In genomic region chr16:97995849-97996615, GRCm38 (mm10) we compare ENCODE assay signal across 8 mouse cellular contexts. TPM values are rescaled to one million over a fixed set of nuclear protein-coding genes. Genes with fewer than 3 reads are reported as not detected.
A peak's percentile ranks its signal among the peaks of the same experiment; 100 is the strongest.
DNase-seq lines count a peak whose midpoint lies in the region; ATAC-seq and TF ChIP-seq lines count a peak whose summit lies in the region.

No protein-coding gene starts in this region.

- no peaks in the 10 kb centered on the region for H3K36me3 ChIP-seq in neural tube, embryonic 11.5 days (ENCODE audit: control insufficient read depth, insufficient read depth, low read length)
- H3K36me3 ChIP-seq in limb, embryonic 10.5 days: peaks cover 17% of the 10 kb centered on the region
- 0 out of 2 replicates have a peak, but pooled peaks cover 2% of the 10 kb centered on the region for H3K36me3 ChIP-seq in midbrain, embryonic 16.5 days (ENCODE audit: control insufficient read depth, insufficient read depth, low read length)

- H3K27ac ChIP-seq in neural tube, embryonic 11.5 days (ENCODE audit: low read depth, low read length): no peak overlapping the region
- no peak overlapping the region for H3K27ac ChIP-seq in cortical plate, adult 2 months (ENCODE audit: insufficient read depth, low read length)
- peak overlapping the region; percentile 79; the same call in 1 of the 2 replicates for H3K27ac ChIP-seq in limb, embryonic 10.5 days
- no peak overlapping the region for H3K27ac ChIP-seq in midbrain, embryonic 16.5 days (ENCODE audit: low read length)

- 0 out of 2 replicates have a peak overlapping the region, but pooled peaks have one; percentile 56 for H3K4me3 ChIP-seq in neural tube, embryonic 11.5 days (ENCODE audit: low read depth, low read length)
- peak overlapping the region; percentile 63; the same call in 1 of the 2 replicates for H3K4me3 ChIP-seq in cortical plate, adult 2 months (ENCODE audit: insufficient read depth, low read length)
- H3K4me3 ChIP-seq in limb, embryonic 10.5 days: peak overlapping the region; percentile 61
- peak overlapping the region; percentile 43 for H3K4me3 ChIP-seq in midbrain, embryonic 16.5 days (ENCODE audit: low read depth, low read length)

- H3K4me1 ChIP-seq in neural tube, embryonic 11.5 days (ENCODE audit: control insufficient read depth, insufficient read depth, low read length): peaks cover 4% of the 10 kb centered on the region
- H3K4me1 ChIP-seq in cortical plate, adult 2 months (ENCODE audit: control insufficient read depth, insufficient read depth, low read length): no peaks in the 10 kb centered on the region; the same call in 1 of the 2 replicates
- peaks cover 13% of the 10 kb centered on the region; the same call in 1 of the 2 replicates for H3K4me1 ChIP-seq in limb, embryonic 10.5 days
- H3K4me1 ChIP-seq in midbrain, embryonic 16.5 days (ENCODE audit: control insufficient read depth, insufficient read depth, low read length): peaks cover 13% of the 10 kb centered on the region

- intact Hi-C loops in heart, postnatal 10 days (cut with DNase I): loop anchor here (5.0 kb wide), 2 partner anchors 34 to 86 kb away; partner anchors contain the start of genes A630089N07Rik, C2cd2 and Zbtb21

- H3K27me3 ChIP-seq in neural tube, embryonic 11.5 days (ENCODE audit: control insufficient read depth, insufficient read depth, low read length): no peaks in the 10 kb centered on the region
- H3K27me3 ChIP-seq in limb, embryonic 10.5 days (ENCODE audit: low read depth, poor library complexity, severe bottlenecking): no peaks in the 10 kb centered on the region
- no peaks in the 10 kb centered on the region for H3K27me3 ChIP-seq in midbrain, embryonic 16.5 days (ENCODE audit: control insufficient read depth, insufficient read depth, low read depth, low read length)

- WGBS in neural tube, embryonic 11.5 days: 15% methylated on average over 1 of the region's 1 CpGs
- 29% methylated on average over 1 of the region's 1 CpGs for WGBS in limb, embryonic 10.5 days
- 17% methylated on average over 1 of the region's 1 CpGs for WGBS in midbrain, embryonic 16.5 days

- ATAC-seq in neural tube, embryonic 11.5 days (ENCODE audit: insufficient read depth, low FRiP score, low TSS enrichment): no peak
- ATAC-seq in midbrain, embryonic 16.5 days: no peak

- TF ChIP-seq CTCF in cortical plate, adult 2 months (IDR thresholded peaks at IDR 0.05; ENCODE audit: extremely low read depth, insufficient read depth, low read length): no peak

- TF ChIP-seq POLR2A in cortical plate, adult 2 months (IDR thresholded peaks at IDR 0.05; ENCODE audit: extremely low read depth, insufficient read depth, low read length): no peak

- H3K4me2 ChIP-seq in neural tube, embryonic 11.5 days (ENCODE audit: low read depth): peak overlapping the region; percentile 63
- H3K4me2 ChIP-seq in midbrain, embryonic 16.5 days (ENCODE audit: low read length): peak overlapping the region; percentile 66

- H3K9me3 ChIP-seq in neural tube, embryonic 11.5 days (ENCODE audit: control insufficient read depth, low read length): no peaks in the 10 kb centered on the region
- no peaks in the 10 kb centered on the region for H3K9me3 ChIP-seq in limb, embryonic 10.5 days (replicated peaks)
- H3K9me3 ChIP-seq in midbrain, embryonic 16.5 days (replicated peaks; ENCODE audit: control insufficient read depth, low read length, poor library complexity, severe bottlenecking): no peaks in the 10 kb centered on the region; the same call in 1 of the 2 replicates

- DNase-seq in neural tube, embryonic 11.5 days (ENCODE audit: low spot score): no peak
- no peak for DNase-seq in neural tube, embryonic 10.5 days (ENCODE audit: extremely low spot score, low spot score)
- DNase-seq in heart, postnatal 10 days: peak; percentile 76 to 78
- no peak for DNase-seq in limb, embryonic 10.5 days (ENCODE audit: low spot score)
- no peak for DNase-seq in thymus, postnatal 36 days
- no peak for DNase-seq in embryo, embryonic 10 days (ENCODE audit: low spot score)

- H3K9ac ChIP-seq in neural tube, embryonic 11.5 days (ENCODE audit: low read length): no peak overlapping the region
- no peak overlapping the region; the same call in 1 of the 2 replicates for H3K9ac ChIP-seq in midbrain, embryonic 16.5 days (ENCODE audit: low read depth, low read length)

RNA-seq across cellular contexts. Expression of gene B230307C23Rik, which starts 1.1 kb away (rescaled TPM):
- polyA plus RNA-seq in neural tube, embryonic 11.5 days (2014; fragmentation: Nextera tagmentation; extraction: Ambion mirVana): 17.5 and 24.2 TPM in 2 replicates
- 20.5 and 22.8 TPM in 2 replicates for polyA plus RNA-seq in cortical plate, adult 2 months (2012; rRNA removed)
- total RNA-seq in heart, postnatal 10 days (2021): 1 to 10 TPM; 7.9 to 9.0 TPM
- 20.0 and 23.3 TPM in 2 replicates for polyA plus RNA-seq in limb, embryonic 10.5 days (2016; fragmentation: Nextera tagmentation; extraction: Ambion mirVana)
- 17.9 and 18.6 TPM in 2 replicates for polyA plus RNA-seq in midbrain, embryonic 16.5 days (2015; fragmentation: Nextera tagmentation; extraction: Ambion mirVana)

RNA-seq across cellular contexts. Expression of gene Zbtb21, which starts 33.6 kb away (rescaled TPM):
- polyA plus RNA-seq in neural tube, embryonic 11.5 days (2014; fragmentation: Nextera tagmentation; extraction: Ambion mirVana): 14.2 and 15.7 TPM in 2 replicates
- 17.3 and 18.3 TPM in 2 replicates for polyA plus RNA-seq in cortical plate, adult 2 months (2012; rRNA removed)
- 10 to 100 TPM; 12.2 to 12.4 TPM for total RNA-seq in heart, postnatal 10 days (2021)
- 14.4 TPM in 2 replicates for polyA plus RNA-seq in limb, embryonic 10.5 days (2016; fragmentation: Nextera tagmentation; extraction: Ambion mirVana)
- polyA plus RNA-seq in midbrain, embryonic 16.5 days (2015; fragmentation: Nextera tagmentation; extraction: Ambion mirVana): 11.9 and 12.8 TPM in 2 replicates

RNA-seq across cellular contexts. Expression of gene C2cd2, which starts 33.6 kb away (rescaled TPM):
- 18.9 and 19.2 TPM in 2 replicates for polyA plus RNA-seq in neural tube, embryonic 11.5 days (2014; fragmentation: Nextera tagmentation; extraction: Ambion mirVana)
- 10.0 and 10.4 TPM in 2 replicates for polyA plus RNA-seq in cortical plate, adult 2 months (2012; rRNA removed)
- 10 to 100 TPM; 23.4 to 26.6 TPM for total RNA-seq in heart, postnatal 10 days (2021)
- polyA plus RNA-seq in limb, embryonic 10.5 days (2016; fragmentation: Nextera tagmentation; extraction: Ambion mirVana): 12.3 and 14.8 TPM in 2 replicates
- polyA plus RNA-seq in midbrain, embryonic 16.5 days (2015; fragmentation: Nextera tagmentation; extraction: Ambion mirVana): 11.7 and 13.4 TPM in 2 replicates

Comparison
In these comparisons a context has a peak if more than half of its experiments do, and no peak if none do; other contexts are left out.
1. DNase-seq: peak in heart, postnatal 10 days (2 of 2); none in neural tube, embryonic 11.5 days (single experiment), neural tube, embryonic 10.5 days (single experiment), limb, embryonic 10.5 days (single experiment), thymus, postnatal 36 days (0 of 2) and embryo, embryonic 10 days (single experiment).
2. Peak in every context shown above with its lines, with median percentiles within 50 percentile points of each other: H3K4me3 ChIP-seq.